Mouse (Mus musculus) neural tube, embryonic 13.5 days (tissue): ENCODE results near the gene Fbxl8. TPM values are rescaled to one million over a fixed set of nuclear protein-coding genes. Genes with fewer than 3 reads are reported as not detected.

Source experiments
- ATAC-seq: fragments of 200-750 bp; cut with Nextera tagmentation; 2 replicates; pipeline ENCODE4 v1.8.0; 2017; ENCODE audit warnings: low read depth, mild to moderate bottlenecking, moderate TSS enrichment, moderate library complexity
- H3K27ac ChIP-seq: fragments of 300-500 bp; sonication (generic); replicated peaks from 2 replicates; pipeline ENCODE4 v1.5.1; 2015; ENCODE audit warnings: moderate library complexity, mild to moderate bottlenecking, inconsistent platforms
- H3K27me3 ChIP-seq: fragments of 300-500 bp; sonication (generic); 2 replicates; pipeline ENCODE4 v1.6.1; 2015; ENCODE audit warnings: mild to moderate bottlenecking, inconsistent platforms
- H3K36me3 ChIP-seq: fragments of 300-500 bp; sonication (generic); 2 replicates; pipeline ENCODE4 v1.6.1; 2015; ENCODE audit warnings: mild to moderate bottlenecking, inconsistent platforms
- H3K4me1 ChIP-seq: fragments of 300-500 bp; sonication (generic); replicated peaks from 2 replicates; pipeline ENCODE4 v1.6.1; 2015; ENCODE audit warnings: inconsistent platforms
- H3K4me2 ChIP-seq: fragments of 300-500 bp; sonication (generic); 2 replicates; pipeline ENCODE4 v1.6.1; 2015; ENCODE audit warnings: inconsistent platforms, mild to moderate bottlenecking, moderate library complexity
- H3K4me3 ChIP-seq: fragments of 300-500 bp; sonication (generic); 2 replicates; pipeline ENCODE4 v1.5.1; 2015; ENCODE audit warnings: mild to moderate bottlenecking, inconsistent platforms
- H3K9ac ChIP-seq: fragments of 300-500 bp; sonication (generic); 2 replicates; pipeline ENCODE4 v1.6.1; 2015; ENCODE audit warnings: moderate library complexity, mild to moderate bottlenecking, inconsistent platforms
- H3K9me3 ChIP-seq: fragments of 300-500 bp; sonication (generic); 2 replicates; pipeline ENCODE4 v1.6.1; 2016; ENCODE audit warnings: inconsistent platforms
- WGBS: fragments of 180-500 bp; shearing (Covaris S2); methylation state at CpG from one replicate; pipeline ENCODE4 v1.1.7; 2015; 5-methylcytosine and 5-hydroxymethylcytosine counted together
- microRNA counts: library from miRNA; unstranded; fragments of <30 nt; microRNA quantifications from one replicate; lab custom pipeline; 2016
- microRNA-seq: library from miRNA; unstranded; fragments of <30 nt; microRNA quantifications from one replicate; pipeline ENCODE4, GENCODE M21; 2016
- polyA plus RNA-seq: library from polyadenylated mRNA; unstranded; fragments of >200 nt; fragmentation: Nextera tagmentation; extraction: Ambion mirVana; gene quantifications from 2 replicates; pipeline ENCODE4 v1.2.1, GENCODE M21; 2015

The Fbxl8 gene
- polyA plus RNA-seq, 1 experiment from 2014 or later, result 2.0 TPM

DNA sequence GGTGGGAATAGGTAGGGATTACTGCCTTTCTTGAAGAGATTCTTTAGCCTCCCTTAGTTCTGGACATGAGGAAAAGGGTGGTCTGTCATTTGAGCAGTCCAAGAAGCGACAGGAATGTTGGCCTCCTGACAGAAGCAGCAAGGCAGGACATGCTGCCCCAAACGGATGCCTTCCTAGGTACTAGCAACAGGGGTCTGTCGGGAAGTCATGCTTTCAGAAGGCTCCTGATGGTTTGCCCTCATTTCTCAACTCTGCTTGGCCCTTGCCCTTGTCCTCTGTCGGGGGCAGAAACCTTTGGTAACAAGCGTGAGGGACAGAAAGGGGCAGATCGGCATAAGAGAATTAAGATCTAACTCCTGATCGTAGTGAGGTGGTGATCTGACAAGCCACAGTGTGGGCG is 45.7 kb downstream of the Fbxl8 start:
- Histone ChIP-seq H3K9me3 (no peaks in the 10 kb centered on the region), H3K27me3 (no peaks in the 10 kb centered on the region), H3K36me3 (peaks cover 86% of the 10 kb centered on the region), H3K9ac (no peak overlapping the region), H3K27ac (no peak overlapping the region), H3K4me2 (no peak overlapping the region), H3K4me3 (no peak overlapping the region), H3K4me1 (peaks cover 14% of the 10 kb centered on the region)
- no peak for ATAC-seq
- WGBS, result 92% methylated on average over 8 of the region's 8 CpGs

DNA sequence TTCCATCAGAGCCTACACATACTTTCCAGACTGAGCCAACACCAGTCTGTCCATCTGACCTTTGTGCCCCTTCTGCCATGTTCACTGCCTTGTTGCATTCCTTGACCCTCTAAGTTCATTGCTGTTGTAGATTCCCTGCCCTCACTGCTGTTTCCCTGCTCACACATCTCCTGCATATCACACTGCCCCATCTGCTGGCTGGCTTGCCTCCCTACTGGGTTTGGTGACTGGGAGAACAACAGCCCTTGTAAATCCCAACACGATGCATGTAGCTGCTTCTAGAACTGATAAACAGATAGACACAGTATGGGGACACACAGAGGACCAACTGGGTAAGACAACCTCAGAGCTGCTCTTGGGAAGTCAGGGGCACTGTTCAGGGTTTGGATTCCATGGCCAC is 47.3 kb downstream of the Fbxl8 start:
- Histone ChIP-seq H3K4me2 (no peak overlapping the region), H3K36me3 (peaks cover 96% of the 10 kb centered on the region), H3K4me3 (no peak overlapping the region), H3K9ac (no peak overlapping the region), H3K9me3 (no peaks in the 10 kb centered on the region), H3K27me3 (no peaks in the 10 kb centered on the region), H3K27ac (no peak overlapping the region), H3K4me1 (no peaks in the 10 kb centered on the region)
- WGBS, result 96% methylated on average over 1 of the region's 1 CpGs
- no peak for ATAC-seq

DNA sequence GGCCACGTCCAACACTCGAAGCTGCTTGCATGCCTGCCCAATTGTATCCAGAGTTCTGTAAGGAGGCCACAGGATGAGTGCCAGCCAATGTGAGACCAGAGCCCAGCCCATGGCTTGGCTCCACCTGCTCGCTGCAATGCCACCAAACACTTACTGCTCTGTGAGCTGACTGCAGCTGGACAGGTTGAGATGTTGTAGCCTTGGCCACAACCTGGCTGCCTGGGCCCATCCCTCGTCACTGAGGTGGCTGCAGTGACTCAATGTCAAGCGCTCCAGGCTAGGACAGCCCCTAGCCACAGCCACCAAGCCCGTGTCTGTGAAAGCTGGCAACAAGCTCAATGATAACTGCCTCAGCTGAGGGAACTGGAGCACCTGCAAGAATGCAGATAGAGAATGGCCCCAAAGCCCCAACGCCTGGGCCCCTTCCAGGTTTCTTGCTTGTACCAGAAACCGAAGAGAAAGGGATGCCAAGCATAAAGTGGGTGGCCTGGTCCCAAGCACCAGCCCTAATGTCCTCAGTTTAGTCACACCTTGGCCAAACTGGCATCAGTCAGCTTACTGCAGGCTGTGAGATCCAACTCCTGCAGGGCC is 48.5 kb downstream of the Fbxl8 start:
- WGBS, result 88% methylated on average over 8 of the region's 8 CpGs
- Histone ChIP-seq H3K9ac (no peak overlapping the region), H3K4me1 (no peaks in the 10 kb centered on the region), H3K9me3 (no peaks in the 10 kb centered on the region), H3K27ac (no peak overlapping the region), H3K27me3 (no peaks in the 10 kb centered on the region), H3K36me3 (peaks cover 93% of the 10 kb centered on the region), H3K4me3 (no peak overlapping the region), H3K4me2 (no peak overlapping the region)
- no peak for ATAC-seq

DNA sequence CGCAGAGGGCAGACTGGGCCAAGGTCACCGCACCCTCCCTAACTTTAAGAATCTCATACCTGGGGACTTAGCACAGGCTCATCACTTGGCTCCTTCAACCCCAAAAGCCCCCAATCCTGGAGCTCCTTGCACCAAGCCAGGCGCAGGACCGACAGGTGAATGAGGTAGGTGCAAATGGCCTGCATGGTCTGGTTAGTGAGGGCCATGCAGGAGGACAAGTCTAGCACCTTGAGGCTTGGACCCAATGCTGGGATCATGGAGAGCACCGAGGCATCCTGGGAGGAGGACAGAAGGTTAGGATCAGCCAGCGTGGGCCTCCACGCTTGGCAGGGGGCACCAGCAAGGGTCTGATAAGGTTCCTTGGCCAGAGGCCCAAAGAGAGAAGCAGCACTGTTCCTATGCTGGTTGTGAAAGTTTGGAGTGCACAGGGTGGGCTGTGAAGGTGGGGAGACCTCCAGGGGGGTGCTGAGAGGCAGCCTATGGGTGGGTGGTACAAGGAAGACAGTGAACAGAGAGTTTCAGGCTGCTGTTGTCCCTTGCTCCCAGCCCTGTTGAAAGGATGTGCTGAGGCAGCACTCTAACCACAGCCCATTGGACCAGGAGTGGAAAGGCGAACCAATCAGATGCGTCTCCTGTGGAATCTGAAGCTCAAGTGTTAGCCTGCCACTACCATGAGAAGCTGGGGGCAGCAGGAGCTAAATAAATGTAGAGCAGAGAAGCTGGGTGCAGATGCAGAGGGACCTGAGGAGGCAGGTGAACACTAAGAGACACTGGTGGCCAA is 49.4 kb downstream of the Fbxl8 start:
- no peaks in the 10 kb centered on the region for H3K9me3 ChIP-seq
- H3K4me3 ChIP-seq, result no peak overlapping the region
- no peak overlapping the region for H3K27ac ChIP-seq
- no peak overlapping the region for H3K4me2 ChIP-seq
- H3K27me3 ChIP-seq, result no peaks in the 10 kb centered on the region
- no peak overlapping the region for H3K9ac ChIP-seq
- no peaks in the 10 kb centered on the region for H3K4me1 ChIP-seq
- 81% methylated on average over 9 of the region's 9 CpGs for WGBS
- ATAC-seq, result 0 out of 2 replicates have a peak, but pooled peaks have one; percentile 34
- peaks cover 93% of the 10 kb centered on the region for H3K36me3 ChIP-seq

DNA sequence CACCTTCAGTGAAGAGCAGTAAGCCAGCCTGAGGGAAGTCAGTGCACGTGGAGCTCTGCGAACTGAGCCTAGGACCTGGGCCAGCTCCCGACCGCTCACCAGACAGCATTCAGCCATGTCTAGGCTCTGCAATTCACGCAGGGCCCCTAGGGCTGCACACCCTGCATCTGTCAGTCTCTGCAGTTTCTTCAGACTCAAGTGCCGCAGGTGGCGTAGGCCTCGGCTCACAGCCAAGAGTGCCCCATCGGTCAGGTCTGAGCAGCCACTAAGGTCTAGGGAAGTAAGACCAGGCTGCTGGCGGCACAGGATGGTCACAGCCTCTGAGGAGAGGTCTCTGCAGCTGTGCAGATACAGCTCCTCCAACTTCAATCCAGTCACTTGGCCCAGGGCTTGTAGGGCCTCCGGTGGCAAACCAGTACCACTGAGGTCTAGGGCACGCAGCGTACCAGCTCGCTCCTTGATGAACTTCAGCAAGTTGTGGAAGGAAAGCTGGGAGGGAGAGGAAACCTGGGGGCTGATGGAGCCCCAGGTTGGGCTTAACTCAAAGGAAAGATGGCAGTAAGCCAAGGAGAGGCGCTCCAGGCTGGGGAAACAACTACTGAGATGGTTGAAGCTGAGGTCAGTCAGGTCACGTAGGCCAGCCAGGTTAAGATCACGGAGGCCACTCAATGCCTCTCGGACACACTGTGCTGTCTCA is 50.8 kb downstream of the Fbxl8 start:
- Histone ChIP-seq H3K4me3 (no peak overlapping the region), H3K9me3 (no peaks in the 10 kb centered on the region)

DNA sequence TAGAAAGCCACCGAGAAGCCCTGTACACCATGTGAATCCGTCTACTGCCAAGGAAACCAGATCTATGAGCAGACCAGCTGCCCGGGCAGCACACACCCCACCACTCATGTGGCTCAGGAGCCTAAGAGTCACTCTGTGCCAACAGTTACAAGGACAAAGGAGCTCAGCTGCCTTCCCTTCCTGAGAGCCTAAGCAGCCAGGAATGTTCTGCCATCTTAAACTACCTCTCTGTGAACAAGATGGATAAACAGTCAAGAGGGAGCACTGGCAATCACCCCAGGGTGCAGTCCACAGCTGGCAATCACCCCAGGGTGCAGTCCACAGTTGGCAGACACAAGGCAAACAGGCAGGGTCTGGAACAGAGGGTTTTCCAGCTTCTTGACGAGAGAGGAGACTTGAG is 53.5 kb downstream of the Fbxl8 start:
- no peaks in the 10 kb centered on the region for H3K4me1 ChIP-seq
- no peak overlapping the region for H3K27ac ChIP-seq
- 81% methylated on average over 4 of the region's 4 CpGs for WGBS
- H3K9ac ChIP-seq, result peak overlapping the region; percentile 22; the same call in 1 of the 2 replicates
- no peak overlapping the region for H3K4me3 ChIP-seq
- no peak for ATAC-seq
- H3K27me3 ChIP-seq, result no peaks in the 10 kb centered on the region
- no peaks in the 10 kb centered on the region for H3K9me3 ChIP-seq
- H3K36me3 ChIP-seq, result peaks cover 80% of the 10 kb centered on the region
- no peak overlapping the region for H3K4me2 ChIP-seq

More for the DNA sequence above, 50.8 kb downstream of the Fbxl8 start:
- Histone ChIP-seq H3K4me1 (no peaks in the 10 kb centered on the region), H3K4me2 (no peak overlapping the region), H3K36me3 (peaks cover 95% of the 10 kb centered on the region), H3K27me3 (no peaks in the 10 kb centered on the region), H3K9ac (no peak overlapping the region), H3K27ac (no peak overlapping the region)
- WGBS, result 92% methylated on average over 18 of the region's 18 CpGs
- no peak for ATAC-seq

DNA sequence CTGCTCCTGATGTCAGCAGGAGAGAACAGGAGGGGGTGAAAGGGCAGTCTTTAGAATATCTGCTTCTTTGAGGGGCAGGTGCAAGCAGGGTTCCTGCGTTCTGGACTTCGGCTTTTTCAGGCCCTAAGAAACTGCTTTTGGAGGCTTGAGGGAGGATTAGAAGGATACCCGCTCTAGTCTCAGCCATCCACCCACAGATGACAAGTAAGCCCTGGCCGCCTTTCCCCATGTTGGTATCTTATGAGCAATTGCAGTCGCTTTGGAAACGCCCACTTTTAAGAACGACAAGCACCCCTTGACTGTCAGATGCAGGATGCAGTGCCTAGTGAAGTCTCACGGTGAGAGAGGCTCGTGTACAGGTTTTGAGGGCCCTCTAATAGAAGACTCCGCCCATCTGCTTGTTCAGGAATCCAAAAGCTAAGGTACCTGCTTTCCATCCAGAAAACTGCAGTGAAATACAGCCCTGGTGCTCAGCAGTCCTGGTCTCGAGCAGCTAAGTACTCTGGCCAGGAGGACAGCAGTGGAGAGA is 54.3 kb downstream of the Fbxl8 start:
- H3K36me3 ChIP-seq, result peaks cover 77% of the 10 kb centered on the region
- no peaks in the 10 kb centered on the region for H3K9me3 ChIP-seq
- no peak overlapping the region for H3K4me2 ChIP-seq
- H3K9ac ChIP-seq, result no peak overlapping the region
- no peaks in the 10 kb centered on the region for H3K27me3 ChIP-seq
- no peak overlapping the region for H3K27ac ChIP-seq
- no peak for ATAC-seq
- H3K4me1 ChIP-seq, result no peaks in the 10 kb centered on the region
- H3K4me3 ChIP-seq, result no peak overlapping the region
- WGBS, result 82% methylated on average over 11 of the region's 11 CpGs

MicroRNAs encoded within 50 kb of the gene (microRNA counts, 519-probe panel; counts per million panel counts)
- microRNA mmu-miR-328 (lab: Ali Mortazavi, UCI), result 3,364 counts per million, percentile 45 among the panel's probes with 10 or more counts

Small RNA genes lying within 50 kb of the gene (microRNA-seq; reads per million reads assigned to microRNA genes)
- not detected for gene Gm27320
- gene Mir328, result 230 reads per million, percentile 65 among the genes with 10 or more reads in this experiment

Other genes with a start within 250 kb of the Fbxl8 start
- gene Ces3a, start 216.0 kb upstream of the Fbxl8 start, polyA plus RNA-seq, result not detected in 2 replicates
- not detected in 2 replicates for gene Ces3b, start 180.9 kb upstream of the Fbxl8 start, polyA plus RNA-seq
- not detected in 2 replicates for gene Ces4a, start 132.8 kb upstream of the Fbxl8 start, polyA plus RNA-seq
- gene Cbfb, start 94.0 kb upstream of the Fbxl8 start, polyA plus RNA-seq, result 59.1 and 66.6 TPM in 2 replicates
- 27.3 and 27.5 TPM in 2 replicates for gene D230025D16Rik, start 39.5 kb upstream of the Fbxl8 start, polyA plus RNA-seq
- 7.4 and 8.8 TPM in 2 replicates for gene B3gnt9, start 9.5 kb upstream of the Fbxl8 start, polyA plus RNA-seq
- gene Tradd, start within 50 bp of the Fbxl8 start, polyA plus RNA-seq, result 21.4 and 25.0 TPM in 2 replicates
- gene Hsf4, start 5.2 kb downstream of the Fbxl8 start, polyA plus RNA-seq, result 0.32 and 0.44 TPM in 2 replicates
- 5.3 and 6.9 TPM in 2 replicates for gene Nol3, start 11.5 kb downstream of the Fbxl8 start, polyA plus RNA-seq
- gene 4931428F04Rik, start 25.2 kb downstream of the Fbxl8 start, polyA plus RNA-seq, result 120 and 124 TPM in 2 replicates
- gene Exoc3l, start 31.5 kb downstream of the Fbxl8 start, polyA plus RNA-seq, result 12.8 and 14.3 TPM in 2 replicates
- gene E2f4, start 33.0 kb downstream of the Fbxl8 start, polyA plus RNA-seq, result 49.3 and 51.8 TPM in 2 replicates
- 0.92 and 1.4 TPM in 2 replicates for gene Elmo3, start 41.0 kb downstream of the Fbxl8 start, polyA plus RNA-seq
- gene Lrrc29, start 61.6 kb downstream of the Fbxl8 start, polyA plus RNA-seq, result 1.2 and 1.3 TPM in 2 replicates
- gene Tmem208, start 61.7 kb downstream of the Fbxl8 start, polyA plus RNA-seq, result 148 and 151 TPM in 2 replicates
- 0.28 and 0.63 TPM in 2 replicates for gene Fhod1, start 83.3 kb downstream of the Fbxl8 start, polyA plus RNA-seq
- gene Slc9a5, start 84.2 kb downstream of the Fbxl8 start, polyA plus RNA-seq, result 5.4 and 7.1 TPM in 2 replicates
- 0.60 and 0.62 TPM in 2 replicates for gene Plekhg4, start 108.6 kb downstream of the Fbxl8 start, polyA plus RNA-seq
- not detected in 2 replicates for gene Kctd19, start 148.9 kb downstream of the Fbxl8 start, polyA plus RNA-seq
- gene Lrrc36, start 148.9 kb downstream of the Fbxl8 start, polyA plus RNA-seq, result 0.65 and 0.92 TPM in 2 replicates
- 239 and 296 TPM in 2 replicates for gene Tppp3, start 206.9 kb downstream of the Fbxl8 start, polyA plus RNA-seq
- gene Zdhhc1, start 232.3 kb downstream of the Fbxl8 start, polyA plus RNA-seq, result 27.8 and 31.9 TPM in 2 replicates